Mouse (Mus musculus): Measurements from ENCODE around the gene Fli1. TPM values are rescaled to one million over a fixed set of nuclear protein-coding genes. Genes with fewer than 3 reads are reported as not detected.

Gene Fli1
- polyA plus RNA-seq, 1 experiment = not detected

DNA sequence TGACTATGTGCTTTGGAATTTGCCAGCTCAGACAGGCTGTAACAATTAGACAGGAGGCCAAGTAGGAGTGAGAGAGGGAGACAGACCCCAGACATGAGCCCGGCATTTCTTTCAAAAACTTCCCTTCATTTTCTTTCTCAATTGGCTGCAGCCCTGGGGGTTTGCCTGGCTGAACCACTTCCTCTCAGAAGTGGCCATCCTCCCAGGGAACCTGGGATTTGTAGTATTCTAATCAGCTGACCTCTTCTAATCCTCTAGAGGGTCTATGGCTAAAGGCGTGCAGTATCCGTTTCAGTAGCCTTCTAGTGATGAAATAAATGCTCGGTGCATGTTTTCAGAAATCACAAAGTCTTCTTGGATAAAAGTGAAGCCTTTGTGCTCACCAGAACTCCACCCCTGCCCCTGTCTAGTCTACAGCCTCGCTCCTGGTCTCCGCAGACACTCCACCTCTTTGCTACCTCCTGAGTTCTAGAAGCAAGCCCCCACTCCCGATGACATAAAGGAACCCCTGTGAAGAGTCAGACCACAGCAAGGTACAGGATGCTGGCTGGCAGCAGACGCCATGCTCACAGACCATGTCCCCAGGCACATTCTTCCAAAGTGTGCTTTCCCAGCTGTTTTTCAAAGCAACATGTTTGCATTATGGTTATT is 125.1 kb downstream of the Fli1 start:
- TF ChIP-seq REST (IDR thresholded peaks at IDR 0.05; ENCODE audit: insufficient read depth, insufficient read length) (no peak), POLR2AphosphoS2 (IDR thresholded peaks at IDR 0.05; ENCODE audit: insufficient read length, low read depth) (no peak), USF1 (IDR thresholded peaks at IDR 0.05; ENCODE audit: low read depth) (no peak), MAX (IDR thresholded peaks at IDR 0.05; ENCODE audit: low read depth) (no peak), TCF12 (IDR thresholded peaks at IDR 0.05; ENCODE audit: insufficient read depth, poor library complexity, severe bottlenecking) (no peak), CEBPB (IDR thresholded peaks at IDR 0.05; ENCODE audit: insufficient read depth, poor library complexity, severe bottlenecking) (no peak), E2F4 (IDR thresholded peaks at IDR 0.05; ENCODE audit: insufficient read depth) (no peak), SRF (IDR thresholded peaks at IDR 0.05; ENCODE audit: control insufficient read depth, insufficient read length, low read depth) (no peak), TCF3 (IDR thresholded peaks at IDR 0.05; ENCODE audit: insufficient read length, low read depth) (no peak), MYOD1 (IDR thresholded peaks at IDR 0.05; ENCODE audit: control insufficient read depth in 1 of 3, insufficient read length in 2 of 3, low read depth in 2 of 3) (no peak), MYOG (IDR thresholded peaks at IDR 0.05; ENCODE audit: control insufficient read depth in 1 of 3, insufficient read depth in 1 of 3, insufficient read length in 2 of 3, low read depth in 2 of 3) (no peak), POLR2A (IDR thresholded peaks at IDR 0.05; ENCODE audit: insufficient read length, low read depth) (no peak)
- H3K27me3 ChIP-seq (ENCODE audit: control insufficient read depth, insufficient read depth, insufficient read length) = peaks cover 23% of the 10 kb centered on the region
- no peak overlapping the region for H3K4me2 ChIP-seq (ENCODE audit: low read depth)
- no peaks in the 10 kb centered on the region for H3K36me3 ChIP-seq (ENCODE audit: control insufficient read depth, insufficient read depth)
- no peaks in the 10 kb centered on the region for H3K79me2 ChIP-seq (ENCODE audit: control insufficient read depth, insufficient read depth)
- no peak overlapping the region for H3ac ChIP-seq (ENCODE audit: control insufficient read depth, insufficient read length)
- no peak overlapping the region for H3K4me3 ChIP-seq

DNA sequence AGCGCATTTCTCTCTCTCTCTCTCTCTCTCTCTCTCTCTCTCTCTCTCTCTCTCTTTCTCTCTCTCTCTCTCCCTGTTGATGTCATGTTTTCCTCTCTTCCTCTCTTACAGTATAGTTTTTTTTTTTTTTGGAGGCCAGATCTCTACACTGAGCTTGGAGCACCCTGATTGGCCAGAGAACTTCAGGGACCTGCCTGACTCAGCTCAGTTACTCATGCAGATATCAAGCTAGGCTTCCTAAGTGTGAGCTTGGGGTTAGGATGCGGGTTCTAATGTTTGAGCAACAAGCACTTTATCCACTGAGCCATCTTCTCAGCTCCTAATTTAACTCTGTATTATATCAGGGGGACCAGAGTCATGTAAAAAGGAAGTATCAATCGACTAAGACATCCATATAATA is 126.7 kb downstream of the Fli1 start:
- H3K79me2 ChIP-seq (ENCODE audit: control insufficient read depth, insufficient read depth) = no peaks in the 10 kb centered on the region
- H3K4me3 ChIP-seq = no peak overlapping the region
- TF ChIP-seq E2F4 (IDR thresholded peaks at IDR 0.05; ENCODE audit: insufficient read depth) (no peak), TCF3 (IDR thresholded peaks at IDR 0.05; ENCODE audit: insufficient read length, low read depth) (no peak), USF1 (IDR thresholded peaks at IDR 0.05; ENCODE audit: low read depth) (no peak), POLR2AphosphoS2 (IDR thresholded peaks at IDR 0.05; ENCODE audit: insufficient read length, low read depth) (no peak), REST (IDR thresholded peaks at IDR 0.05; ENCODE audit: insufficient read depth, insufficient read length) (no peak), POLR2A (IDR thresholded peaks at IDR 0.05; ENCODE audit: insufficient read length, low read depth) (no peak), TCF12 (IDR thresholded peaks at IDR 0.05; ENCODE audit: insufficient read depth, poor library complexity, severe bottlenecking) (no peak), MYOG (IDR thresholded peaks at IDR 0.05; ENCODE audit: control insufficient read depth in 1 of 3, insufficient read depth in 1 of 3, insufficient read length in 2 of 3, low read depth in 2 of 3) (no peak), MAX (IDR thresholded peaks at IDR 0.05; ENCODE audit: low read depth) (no peak)

GRCm38 (mm10) chr9:32414956-32415355 is 127.7 kb downstream of the Fli1 start:
- Histone ChIP-seq H3K4me2 (ENCODE audit: low read depth) (no peak overlapping the region), H3K4me3 (no peak overlapping the region), H3K79me2 (ENCODE audit: control insufficient read depth, insufficient read depth) (no peaks in the 10 kb centered on the region), H3ac (ENCODE audit: control insufficient read depth, insufficient read length) (no peak overlapping the region), H3K27me3 (ENCODE audit: control insufficient read depth, insufficient read depth, insufficient read length) (peaks cover 31% of the 10 kb centered on the region), H3K36me3 (ENCODE audit: control insufficient read depth, insufficient read depth) (no peaks in the 10 kb centered on the region)
- TF ChIP-seq MYOD1 (IDR thresholded peaks at IDR 0.05; ENCODE audit: control insufficient read depth in 1 of 3, insufficient read length in 2 of 3, low read depth in 2 of 3) (no peak), POLR2AphosphoS2 (IDR thresholded peaks at IDR 0.05; ENCODE audit: insufficient read length, low read depth) (no peak), POLR2A (IDR thresholded peaks at IDR 0.05; ENCODE audit: insufficient read length, low read depth) (no peak), MYOG (IDR thresholded peaks at IDR 0.05; ENCODE audit: control insufficient read depth in 1 of 3, insufficient read depth in 1 of 3, insufficient read length in 2 of 3, low read depth in 2 of 3) (no peak), SRF (IDR thresholded peaks at IDR 0.05; ENCODE audit: control insufficient read depth, insufficient read length, low read depth) (no peak), USF1 (IDR thresholded peaks at IDR 0.05; ENCODE audit: low read depth) (no peak), TCF3 (IDR thresholded peaks at IDR 0.05; ENCODE audit: insufficient read length, low read depth) (no peak), TCF12 (IDR thresholded peaks at IDR 0.05; ENCODE audit: insufficient read depth, poor library complexity, severe bottlenecking) (no peak), E2F4 (IDR thresholded peaks at IDR 0.05; ENCODE audit: insufficient read depth) (no peak), CEBPB (IDR thresholded peaks at IDR 0.05; ENCODE audit: insufficient read depth, poor library complexity, severe bottlenecking) (no peak), MAX (IDR thresholded peaks at IDR 0.05; ENCODE audit: low read depth) (no peak)

More for the DNA sequence above, 126.7 kb downstream of the Fli1 start:
- no peak overlapping the region for H3K4me2 ChIP-seq (ENCODE audit: low read depth)
- H3ac ChIP-seq (ENCODE audit: control insufficient read depth, insufficient read length) = no peak overlapping the region
- no peaks in the 10 kb centered on the region for H3K36me3 ChIP-seq (ENCODE audit: control insufficient read depth, insufficient read depth)
- H3K27me3 ChIP-seq (ENCODE audit: control insufficient read depth, insufficient read depth, insufficient read length) = peaks cover 24% of the 10 kb centered on the region

GRCm38 (mm10) chr9:32412836-32413580 is 129.7 kb downstream of the Fli1 start:
- Histone ChIP-seq H3ac (ENCODE audit: control insufficient read depth, insufficient read length) (no peak overlapping the region), H3K36me3 (ENCODE audit: control insufficient read depth, insufficient read depth) (no peaks in the 10 kb centered on the region), H3K4me2 (ENCODE audit: low read depth) (no peak overlapping the region), H3K79me2 (ENCODE audit: control insufficient read depth, insufficient read depth) (no peaks in the 10 kb centered on the region), H3K27me3 (ENCODE audit: control insufficient read depth, insufficient read depth, insufficient read length) (peaks cover 50% of the 10 kb centered on the region), H3K4me3 (no peak overlapping the region)
- TF ChIP-seq SRF (IDR thresholded peaks at IDR 0.05; ENCODE audit: control insufficient read depth, insufficient read length, low read depth) (no peak), CEBPB (IDR thresholded peaks at IDR 0.05; ENCODE audit: insufficient read depth, poor library complexity, severe bottlenecking) (no peak), MYOG (IDR thresholded peaks at IDR 0.05; ENCODE audit: control insufficient read depth in 1 of 3, insufficient read depth in 1 of 3, insufficient read length in 2 of 3, low read depth in 2 of 3) (no peak)

All from myocyte (in vitro differentiated cells).